Mouse (Mus musculus): ENCODE results near the gene Ctxn1.
"Not testable (repeated sequence)": the region's sequence is repeated elsewhere in the genome, so short reads cannot be mapped to it uniquely, and the experiment has no call there.

The Ctxn1 gene

GRCm38 (mm10) chr8:4259125-4259804, at the start of gene Ctxn1:
TSS of gene Ctxn1 (minus strand) at chr8:4259274.
- DNase-seq, result peak; percentile 97 to 99

GRCm38 (mm10) chr8:4305838-4306237, 46.8 kb upstream of the Ctxn1 start:
- DNase-seq, result no peak

- DNase-seq, result no peak
These were observed 45.1 kb upstream of the Ctxn1 start for GRCm38 (mm10) chr8:4304124-4304547.

- no peak for DNase-seq
These were observed 38.7 kb upstream of the Ctxn1 start for GRCm38 (mm10) chr8:4297822-4298221.

- no peak for DNase-seq
These were observed 33.7 kb upstream of the Ctxn1 start for GRCm38 (mm10) chr8:4292738-4293137.

GRCm38 (mm10) chr8:4276111-4276465, 17.0 kb upstream of the Ctxn1 start:
- no peak for DNase-seq

- peak; percentile 98 to 99 for DNase-seq
These were observed 16.4 kb upstream of the Ctxn1 start, which contains the start of gene Timm44 for GRCm38 (mm10) chr8:4275275-4276110. TSS of gene Timm44 (minus strand) at chr8:4275913.

- no peak for DNase-seq
These were observed 10.5 kb upstream of the Ctxn1 start for GRCm38 (mm10) chr8:4269609-4270008.

GRCm38 (mm10) chr8:4267627-4268026, 8.6 kb upstream of the Ctxn1 start:
- peak in 1 of 2 experiments; percentile 56 for DNase-seq

- no peak for DNase-seq
These were observed 6.3 kb upstream of the Ctxn1 start for GRCm38 (mm10) chr8:4265160-4265914.

- DNase-seq, result no peak
These were observed 4.2 kb upstream of the Ctxn1 start for GRCm38 (mm10) chr8:4263105-4263791.

- no peak for DNase-seq
These were observed 714 bp upstream of the Ctxn1 start for GRCm38 (mm10) chr8:4259805-4260170.

GRCm38 (mm10) chr8:4258678-4259077, 396 bp downstream of the Ctxn1 start:
- peak in 1 of 2 experiments; percentile 49 for DNase-seq

- peak; percentile 50 to 81 for DNase-seq
These were observed 841 bp downstream of the Ctxn1 start for GRCm38 (mm10) chr8:4258233-4258632.

- no peak for DNase-seq
These were observed 1.7 kb downstream of the Ctxn1 start for GRCm38 (mm10) chr8:4257350-4257749.

GRCm38 (mm10) chr8:4256911-4257310, 2.2 kb downstream of the Ctxn1 start:
- no peak for DNase-seq

GRCm38 (mm10) chr8:4255471-4255870, 3.6 kb downstream of the Ctxn1 start:
- DNase-seq, result not testable (repeated sequence)

GRCm38 (mm10) chr8:4254001-4254400, 5.1 kb downstream of the Ctxn1 start:
- DNase-seq, result peak; percentile 86 to 89

GRCm38 (mm10) chr8:4252934-4253841, 5.9 kb downstream of the Ctxn1 start, which contains the start of gene Snapc2:
TSS of gene Snapc2 (plus strand) at chr8:4253080.
- DNase-seq, result peak; percentile 97 to 99

GRCm38 (mm10) chr8:4252116-4252760, 6.8 kb downstream of the Ctxn1 start:
- no peak for DNase-seq
